Mouse (Mus musculus): Measurements from ENCODE around the gene Klhl12.

DNA sequence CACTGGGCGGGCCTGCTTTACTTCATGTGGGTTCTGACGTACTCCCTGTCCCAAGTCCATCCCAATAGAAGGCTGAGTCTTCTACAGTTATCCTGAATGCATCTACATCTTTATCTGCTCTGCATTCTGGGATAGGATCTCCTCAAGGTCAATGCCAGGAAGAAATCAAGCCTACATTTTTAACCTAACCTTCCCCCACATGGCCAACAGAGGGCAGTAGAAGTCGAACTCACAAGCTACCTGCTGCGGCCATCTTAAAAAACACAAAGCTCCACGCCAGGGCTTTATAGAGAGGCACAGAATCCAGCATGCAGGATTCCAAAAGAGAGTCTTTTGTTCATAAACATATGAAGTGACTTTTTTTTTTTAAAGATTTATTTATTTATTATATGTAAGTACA, 69.1 kb downstream of the Klhl12 start:
- peak; percentile 20 for TF ChIP-seq CTCF (IDR thresholded peaks at IDR 0.05; ENCODE audit: low read depth)
- no peak for TF ChIP-seq EP300 (IDR thresholded peaks at IDR 0.05; ENCODE audit: low read depth)

Data from heart, postnatal 0 days (tissue).